Mouse (Mus musculus) intestine, postnatal 0 days (tissue): ENCODE measurements around the gene Fam20a. TPM values are rescaled to one million over a fixed set of nuclear protein-coding genes. Genes with fewer than 3 reads are reported as not detected.

Source experiments
- ATAC-seq: fragments of 200-750 bp; cut with Nextera tagmentation; 2 replicates; pipeline ENCODE4 v1.8.0; 2017; ENCODE audit warnings: mild to moderate bottlenecking, moderate TSS enrichment, moderate library complexity
- H3K27ac ChIP-seq: fragments of 300-500 bp; sonication (generic); 2 replicates; pipeline ENCODE4 v1.5.1; 2014; ENCODE audit warnings: mild to moderate bottlenecking, low read depth, low read length, moderate library complexity
- H3K27me3 ChIP-seq: fragments of 300-500 bp; sonication (generic); replicated peaks from 2 replicates; pipeline ENCODE4 v1.6.1; 2014; ENCODE audit warnings: low read length, mixed read lengths; ENCODE audit not compliant: control insufficient read depth, insufficient read depth
- H3K36me3 ChIP-seq: fragments of 300-500 bp; sonication (generic); 2 replicates; pipeline ENCODE4 v1.6.1; 2014; ENCODE audit warnings: mild to moderate bottlenecking, moderate library complexity; ENCODE audit not compliant: control insufficient read depth, insufficient read depth
- H3K4me1 ChIP-seq: fragments of 300-500 bp; sonication (generic); replicated peaks from 2 replicates; pipeline ENCODE4 v1.6.1; 2014; ENCODE audit warnings: antibody characterized with exemption, low read length, mixed read lengths; ENCODE audit not compliant: control insufficient read depth, insufficient read depth
- H3K4me2 ChIP-seq: fragments of 300-500 bp; sonication (generic); replicated peaks from 2 replicates; pipeline ENCODE4 v1.6.1; 2014; ENCODE audit warnings: low read depth, mild to moderate bottlenecking, moderate library complexity
- H3K4me3 ChIP-seq: fragments of 300-500 bp; sonication (generic); 2 replicates; pipeline ENCODE4 v1.5.1; 2014; ENCODE audit warnings: low read depth, low read length
- H3K9ac ChIP-seq: fragments of 300-500 bp; sonication (generic); 2 replicates; pipeline ENCODE4 v1.6.1; 2014; ENCODE audit warnings: mild to moderate bottlenecking, low read depth, low read length
- H3K9me3 ChIP-seq: fragments of 300-500 bp; sonication (generic); 2 replicates; pipeline ENCODE4 v1.6.1; 2016; ENCODE audit warnings: mixed run types; ENCODE audit not compliant: control insufficient read depth
- CTCF ChIP-seq: sonication (generic); IDR thresholded peaks from 2 replicates; pipeline ENCODE4 v1.5.1; 2016; ENCODE audit warnings: low read depth, mild to moderate bottlenecking, control low read depth, antibody characterized with exemption, moderate library complexity
- WGBS: fragments of 180-500 bp; shearing (Covaris S2); extraction: QIAGEN DNeasy Blood & Tissue Kit; methylation state at CpG from one replicate; pipeline ENCODE4 v1.1.7; 2014; 5-methylcytosine and 5-hydroxymethylcytosine counted together
- polyA plus RNA-seq: library from polyadenylated mRNA; unstranded; fragments of >200 nt; fragmentation: Nextera tagmentation; extraction: Ambion mirVana; gene quantifications from 2 replicates; pipeline ENCODE4 v1.2.1, GENCODE M21; 2015

The Fam20a gene
- polyA plus RNA-seq, 1 experiment from 2014 or later: 2.5 TPM

DNA sequence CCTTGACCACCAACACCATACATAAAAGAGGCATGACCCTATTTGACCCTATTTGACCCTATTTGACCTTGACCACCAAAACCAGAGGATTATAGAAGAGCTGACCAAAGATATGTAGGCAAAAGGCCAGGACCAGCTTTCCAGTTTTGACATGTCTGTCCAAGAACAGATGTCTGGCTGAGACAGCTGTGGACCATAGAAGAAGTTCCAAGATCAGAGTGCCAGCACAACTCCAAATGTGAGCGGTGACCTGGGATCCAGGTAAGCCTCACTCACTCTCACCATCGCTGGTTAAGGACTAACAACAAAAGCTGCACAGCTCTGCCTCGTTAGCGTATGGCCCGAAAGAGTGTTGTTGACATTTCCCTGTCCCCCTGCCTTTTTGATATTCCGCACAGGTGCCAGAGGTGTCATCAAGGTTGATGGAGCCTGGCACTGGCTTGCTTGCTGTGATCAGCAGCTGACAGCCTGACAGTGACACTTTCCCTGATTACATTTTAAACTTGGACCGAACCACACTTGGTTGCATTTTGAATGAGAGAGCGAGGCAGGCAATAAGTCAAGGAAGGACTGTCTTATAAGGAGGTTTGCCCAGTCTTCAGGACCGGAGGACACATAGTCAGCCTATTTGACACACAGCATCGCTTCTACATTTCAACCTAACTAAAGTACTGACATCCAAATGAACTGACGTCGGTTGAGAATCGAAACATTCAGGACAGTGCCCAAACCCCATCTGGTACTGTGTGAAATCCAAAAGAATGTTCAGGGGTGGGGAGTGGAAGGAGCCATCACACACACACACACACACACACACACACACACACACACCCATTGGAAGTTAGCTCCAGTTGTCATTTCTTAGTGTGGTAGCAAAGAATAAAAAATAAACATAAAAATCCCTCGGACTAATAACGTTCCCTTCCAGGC lies 3.8 kb downstream of the Fam20a start:
- Histone ChIP-seq H3K36me3 (no peaks in the 10 kb centered on the region), H3K9me3 (no peaks in the 10 kb centered on the region), H3K4me1 (0 out of 2 replicates have a peak, but pooled peaks cover 7% of the 10 kb centered on the region), H3K4me3 (no peak overlapping the region), H3K4me2 (no peak overlapping the region), H3K27me3 (no peaks in the 10 kb centered on the region), H3K27ac (no peak overlapping the region), H3K9ac (no peak overlapping the region)
- TF ChIP-seq CTCF: no peak
- no peak for ATAC-seq
- 89% methylated on average over 15 of the region's 15 CpGs for WGBS

DNA sequence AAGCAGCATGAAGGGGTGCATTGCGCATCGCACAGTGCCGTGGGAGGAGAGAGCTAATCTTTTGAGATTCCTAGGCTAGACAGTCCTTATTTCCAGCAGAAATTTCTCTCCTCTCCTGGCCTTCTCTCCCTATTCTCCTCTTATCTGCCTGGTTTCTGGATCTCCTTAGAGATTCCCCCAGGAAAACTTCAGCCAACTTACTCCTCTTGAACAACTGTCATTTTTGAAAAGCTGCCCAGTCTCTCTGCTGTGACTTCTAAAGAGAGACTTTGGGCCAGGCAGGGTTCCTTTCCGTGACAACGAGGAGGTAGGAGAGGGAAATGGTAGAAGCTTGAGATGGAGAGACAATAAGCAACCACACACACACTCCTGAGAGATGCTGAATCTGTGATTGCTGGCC lies 4.6 kb downstream of the Fam20a start:
- no peak overlapping the region for H3K9ac ChIP-seq
- H3K4me3 ChIP-seq: no peak overlapping the region
- ATAC-seq: no peak
- H3K27ac ChIP-seq: no peak overlapping the region
- no peaks in the 10 kb centered on the region for H3K27me3 ChIP-seq
- 0 out of 2 replicates have a peak, but pooled peaks cover 7% of the 10 kb centered on the region for H3K4me1 ChIP-seq
- no peaks in the 10 kb centered on the region for H3K36me3 ChIP-seq
- H3K9me3 ChIP-seq: no peaks in the 10 kb centered on the region
- TF ChIP-seq CTCF: no peak
- WGBS: 84% methylated on average over 5 of the region's 5 CpGs
- no peak overlapping the region for H3K4me2 ChIP-seq

DNA sequence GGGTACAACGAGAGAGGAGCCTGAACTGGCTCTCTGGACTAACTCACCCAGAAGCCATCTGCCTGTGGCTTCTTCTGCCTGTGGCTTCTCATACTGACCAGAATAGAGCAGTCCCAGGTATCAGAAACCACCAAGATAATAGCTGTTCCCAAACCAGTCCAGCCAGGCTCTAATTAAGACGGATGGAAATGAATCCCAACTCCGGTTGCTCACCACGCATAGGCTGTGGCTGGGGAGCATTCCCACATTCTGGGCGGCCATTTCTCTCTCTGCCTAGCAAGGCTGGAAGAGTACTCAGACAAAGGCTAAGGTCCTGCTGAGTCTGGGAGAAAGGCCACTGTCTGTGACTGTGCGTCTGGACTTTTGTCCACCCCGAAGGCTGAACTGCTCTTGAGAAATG lies 5.1 kb downstream of the Fam20a start:
- no peak overlapping the region for H3K27ac ChIP-seq
- no peak for TF ChIP-seq CTCF
- H3K4me2 ChIP-seq: no peak overlapping the region
- no peak for ATAC-seq
- H3K4me3 ChIP-seq: no peak overlapping the region
- no peak overlapping the region for H3K9ac ChIP-seq
- 0 out of 2 replicates have a peak, but pooled peaks cover 2% of the 10 kb centered on the region for H3K4me1 ChIP-seq
- no peaks in the 10 kb centered on the region for H3K27me3 ChIP-seq
- H3K36me3 ChIP-seq: no peaks in the 10 kb centered on the region
- H3K9me3 ChIP-seq: no peaks in the 10 kb centered on the region
- WGBS: 84% methylated on average over 7 of the region's 7 CpGs

DNA sequence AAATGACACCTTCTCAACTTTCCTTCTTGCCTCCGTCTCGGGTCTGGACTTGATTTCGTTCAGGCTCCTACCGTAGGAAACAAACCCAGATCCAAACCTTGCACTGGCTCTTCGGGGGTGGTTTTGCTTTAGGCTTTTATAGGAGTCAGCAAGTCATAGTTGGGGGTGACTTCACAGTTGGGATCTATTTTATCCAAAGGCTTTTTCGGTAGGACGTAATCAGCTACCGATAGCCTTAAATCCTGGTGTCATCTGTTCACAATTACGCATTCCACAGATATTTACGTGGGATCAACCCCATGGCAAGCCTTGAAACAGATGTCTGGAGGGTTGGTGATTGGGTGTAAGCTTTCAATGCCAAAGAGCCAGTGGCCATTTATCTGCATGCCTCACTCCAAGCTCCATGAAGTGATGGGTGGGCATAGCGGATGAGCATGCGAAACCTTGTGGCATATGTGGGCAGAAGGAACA lies 6.7 kb downstream of the Fam20a start:
- Histone ChIP-seq H3K27me3 (no peaks in the 10 kb centered on the region), H3K27ac (no peak overlapping the region), H3K9me3 (no peaks in the 10 kb centered on the region), H3K4me2 (no peak overlapping the region), H3K9ac (no peak overlapping the region), H3K4me3 (no peak overlapping the region), H3K4me1 (no peaks in the 10 kb centered on the region), H3K36me3 (no peaks in the 10 kb centered on the region)
- no peak for ATAC-seq
- whole genome bisulfite sequencing: 93% methylated on average over 12 of the region's 12 CpGs
- TF ChIP-seq CTCF: no peak

DNA sequence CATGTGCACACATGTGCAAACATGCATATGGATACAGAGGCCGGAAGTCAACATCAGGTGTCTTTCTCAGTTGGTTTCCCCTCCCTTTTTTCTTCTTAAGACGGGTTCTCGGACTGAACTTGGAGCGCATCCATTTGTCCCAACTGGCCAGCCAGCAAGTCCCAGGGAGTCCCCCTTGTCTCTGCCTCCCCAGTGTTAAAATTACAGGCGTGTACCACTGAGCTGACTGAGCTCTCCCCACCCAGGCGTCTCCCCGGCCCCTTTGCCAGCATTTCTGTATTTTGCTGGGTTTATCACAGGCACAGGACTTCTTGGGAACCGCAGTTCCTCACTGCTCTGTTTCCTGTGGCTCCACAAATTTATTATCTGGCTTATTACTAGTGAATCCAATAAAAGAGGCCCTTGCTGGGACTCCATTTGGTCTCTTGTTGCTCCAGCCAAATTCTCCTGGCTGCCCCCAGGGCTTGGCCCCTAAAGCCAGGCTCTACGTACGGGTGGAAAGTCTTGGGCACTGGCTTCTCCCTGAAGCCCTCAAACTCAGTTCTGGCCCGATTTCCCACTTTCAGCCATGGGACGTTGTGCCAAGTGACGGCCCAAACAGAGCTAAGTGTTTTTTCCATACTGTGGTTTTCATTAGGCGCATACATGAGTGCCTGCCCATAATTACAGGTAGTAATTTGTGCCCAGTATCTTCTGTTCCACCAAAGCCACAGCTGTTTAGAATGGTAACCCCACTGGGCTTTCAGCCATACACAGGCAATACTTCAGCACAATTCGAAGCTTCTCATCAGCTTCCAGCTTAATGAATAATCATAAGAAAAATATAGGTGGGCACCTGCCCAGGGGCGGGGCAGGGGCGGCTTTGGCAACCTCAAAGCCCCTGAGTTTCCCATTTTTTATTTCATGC lies 7.5 kb downstream of the Fam20a start:
- TF ChIP-seq CTCF: no peak
- H3K27me3 ChIP-seq: no peaks in the 10 kb centered on the region
- no peak overlapping the region for H3K9ac ChIP-seq
- 81% methylated on average over 17 of the region's 17 CpGs for WGBS
- no peak overlapping the region for H3K4me3 ChIP-seq
- no peaks in the 10 kb centered on the region for H3K9me3 ChIP-seq
- H3K4me1 ChIP-seq: no peaks in the 10 kb centered on the region
- no peak for ATAC-seq
- H3K27ac ChIP-seq: no peak overlapping the region
- H3K4me2 ChIP-seq: no peak overlapping the region
- H3K36me3 ChIP-seq: no peaks in the 10 kb centered on the region

DNA sequence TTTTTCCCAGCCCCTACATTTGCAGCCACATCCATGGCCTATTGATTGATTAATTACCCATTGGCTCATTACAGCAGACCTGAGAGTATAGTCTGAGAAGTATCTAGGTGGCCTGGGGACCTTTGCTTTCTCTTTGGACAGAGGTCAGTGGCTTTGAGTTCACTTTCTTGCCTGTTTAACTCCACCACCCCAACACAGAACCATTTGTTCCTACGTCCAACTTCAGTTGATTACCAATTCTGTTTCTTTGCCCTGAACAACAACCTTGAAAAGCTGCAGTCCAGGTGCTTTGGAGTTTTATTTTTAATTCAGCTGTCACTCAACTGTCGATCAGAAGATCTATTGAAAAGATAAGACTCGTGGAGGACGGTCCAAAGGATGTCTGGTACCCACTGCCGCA lies 12.6 kb downstream of the Fam20a start:
- 86% methylated on average over 5 of the region's 5 CpGs for WGBS
- no peak for ATAC-seq
- no peak overlapping the region for H3K27ac ChIP-seq
- H3K9me3 ChIP-seq: no peaks in the 10 kb centered on the region
- H3K4me3 ChIP-seq: no peak overlapping the region
- H3K36me3 ChIP-seq: no peaks in the 10 kb centered on the region
- no peaks in the 10 kb centered on the region for H3K27me3 ChIP-seq
- no peak for TF ChIP-seq CTCF
- peaks cover 6% of the 10 kb centered on the region for H3K4me1 ChIP-seq
- no peak overlapping the region for H3K4me2 ChIP-seq
- H3K9ac ChIP-seq: no peak overlapping the region
